Mouse (Mus musculus) embryonic facial prominence, embryonic 14.5 days (tissue): Measurements from ENCODE around the gene Ldhb. TPM values are rescaled to one million over a fixed set of nuclear protein-coding genes. Genes with fewer than 3 reads are reported as not detected.
"Not testable (repeated sequence)": the region's sequence is repeated elsewhere in the genome, so short reads cannot be mapped to it uniquely, and the experiment has no call there.

ENCODE experiments used
- ATAC-seq: fragments of 200-750 bp; cut with Nextera tagmentation; 2 replicates; pipeline ENCODE4 v1.8.0; 2017; ENCODE audit warnings: low read depth, moderate number of reproducible peaks, moderate TSS enrichment
- DNase-seq: peaks from one replicate; pipeline ENCODE4 v3.0.0-alpha.2; 2015; ENCODE audit warnings: low spot score
- H3K27ac ChIP-seq: fragments of 300-500 bp; sonication (generic); replicated peaks from 2 replicates; pipeline ENCODE4 v1.5.1; 2014; ENCODE audit warnings: low read depth, mild to moderate bottlenecking, low read length, moderate library complexity
- H3K27me3 ChIP-seq: fragments of 300-500 bp; sonication (generic); replicated peaks from 2 replicates; pipeline ENCODE4 v1.6.1; 2014; ENCODE audit warnings: low read length; ENCODE audit not compliant: control insufficient read depth, insufficient read depth
- H3K36me3 ChIP-seq: fragments of 300-500 bp; sonication (generic); 2 replicates; pipeline ENCODE4 v1.6.1; 2014; ENCODE audit warnings: low read length, mixed read lengths; ENCODE audit not compliant: control insufficient read depth, insufficient read depth
- H3K4me1 ChIP-seq: fragments of 300-500 bp; sonication (generic); 2 replicates; pipeline ENCODE4 v1.6.1; 2014; ENCODE audit warnings: antibody characterized with exemption, low read length; ENCODE audit not compliant: control insufficient read depth, insufficient read depth
- H3K4me2 ChIP-seq: fragments of 300-500 bp; sonication (generic); 2 replicates; pipeline ENCODE4 v1.6.1; 2014; ENCODE audit warnings: low read depth, mild to moderate bottlenecking, low read length, moderate library complexity, mixed read lengths
- H3K4me3 ChIP-seq: fragments of 300-500 bp; sonication (generic); 2 replicates; pipeline ENCODE4 v1.5.1; 2014; ENCODE audit warnings: low read depth, mild to moderate bottlenecking, low read length
- H3K9ac ChIP-seq: fragments of 300-500 bp; sonication (generic); 2 replicates; pipeline ENCODE4 v1.6.1; 2014; ENCODE audit warnings: low read depth, mild to moderate bottlenecking, low read length, moderate library complexity, mixed read lengths
- H3K9me3 ChIP-seq: fragments of 300-500 bp; sonication (generic); 2 replicates; pipeline ENCODE4 v1.6.1; 2016; ENCODE audit warnings: low read length; ENCODE audit not compliant: control insufficient read depth
- WGBS: fragments of 180-500 bp; shearing (Covaris S2); extraction: QIAGEN DNeasy Blood & Tissue Kit; methylation state at CpG from one replicate; pipeline ENCODE4 v1.1.7; 2014; 5-methylcytosine and 5-hydroxymethylcytosine counted together
- polyA plus RNA-seq: library from polyadenylated mRNA; unstranded; fragments of >200 nt; fragmentation: Nextera tagmentation; extraction: Ambion mirVana; gene quantifications from 2 replicates; pipeline ENCODE4 v1.2.1, GENCODE M21; 2014

Ldhb gene
- polyA plus RNA-seq, 1 experiment from 2014 or later = 218 TPM

DNA sequence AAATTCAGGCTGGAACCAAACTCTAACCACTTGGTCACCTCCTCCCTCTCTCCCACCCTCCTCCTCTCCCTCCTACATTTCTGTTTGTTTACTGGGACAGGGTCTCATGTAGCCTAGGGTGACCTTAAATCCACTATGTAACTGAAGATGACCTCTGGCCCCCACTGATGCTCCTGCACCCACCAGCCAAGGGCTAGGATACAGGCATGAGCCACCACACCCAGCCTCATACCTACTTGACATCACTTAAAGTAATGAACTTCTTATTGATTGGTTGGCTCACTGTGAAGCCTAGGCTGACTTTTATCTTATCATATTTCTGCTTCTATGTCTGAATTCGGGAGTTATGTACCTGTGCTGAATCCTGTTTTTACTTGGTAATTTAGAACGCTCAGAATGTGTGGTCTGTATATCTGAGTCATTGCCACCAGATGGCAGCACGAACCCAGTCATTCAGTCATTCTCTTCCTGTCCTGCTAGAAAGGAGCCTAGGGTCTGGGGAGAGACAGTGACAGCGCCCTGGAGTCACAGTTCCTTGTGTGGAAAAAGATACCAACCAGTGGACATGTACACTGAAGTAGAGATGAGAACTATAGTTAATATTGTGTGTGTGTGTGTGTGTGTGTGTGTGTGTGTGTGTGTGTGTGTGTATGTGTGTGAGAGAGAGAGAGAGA lies 17.0 kb upstream of the Ldhb start:
- H3K27me3 ChIP-seq = no peaks in the 10 kb centered on the region

GRCm38 (mm10) chr6:142521591-142522110 lies 13.9 kb upstream of the Ldhb start:
- DNase-seq = no peak
- Histone ChIP-seq H3K4me2 (no peak overlapping the region), H3K4me1 (no peaks in the 10 kb centered on the region), H3K9ac (no peak overlapping the region), H3K4me3 (no peak overlapping the region), H3K9me3 (no peaks in the 10 kb centered on the region), H3K27me3 (no peaks in the 10 kb centered on the region), H3K27ac (no peak overlapping the region), H3K36me3 (no peaks in the 10 kb centered on the region)
- ATAC-seq = no peak
- 83% methylated on average over 12 of the region's 12 CpGs for WGBS

More for the DNA sequence above, 17.0 kb upstream of the Ldhb start:
- Histone ChIP-seq H3K4me1 (no peaks in the 10 kb centered on the region), H3K27ac (no peak overlapping the region), H3K9me3 (no peaks in the 10 kb centered on the region), H3K36me3 (no peaks in the 10 kb centered on the region), H3K4me2 (no peak overlapping the region), H3K4me3 (no peak overlapping the region), H3K9ac (no peak overlapping the region)
- peak; percentile 72 for DNase-seq
- ATAC-seq = peak; percentile 70; the same call in 1 of the 2 replicates
- whole genome bisulfite sequencing = 10% methylated on average over 4 of the region's 4 CpGs

DNA sequence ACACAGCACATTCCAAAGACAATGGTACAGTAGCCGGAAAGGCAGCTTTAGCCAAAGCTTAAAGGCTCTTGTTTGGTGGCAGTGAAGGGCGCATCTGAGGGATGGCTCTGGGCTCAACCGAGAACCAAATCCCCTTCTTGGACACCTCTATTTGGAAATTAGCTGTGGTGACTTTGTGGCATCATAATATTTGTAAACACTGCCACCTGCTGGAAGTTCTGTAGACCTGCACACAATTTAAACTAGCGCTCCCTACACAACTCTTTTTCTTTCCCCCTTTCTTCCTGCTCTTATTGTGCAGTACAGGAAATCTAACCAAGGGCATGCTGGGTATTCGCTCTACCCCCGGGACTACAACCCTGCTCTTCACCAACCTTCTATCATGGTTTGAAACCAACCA lies 11.4 kb upstream of the Ldhb start:
- H3K9ac ChIP-seq = no peak overlapping the region
- no peaks in the 10 kb centered on the region for H3K4me1 ChIP-seq
- H3K9me3 ChIP-seq = no peaks in the 10 kb centered on the region
- no peak overlapping the region for H3K27ac ChIP-seq
- H3K4me2 ChIP-seq = no peak overlapping the region
- H3K4me3 ChIP-seq = no peak overlapping the region
- DNase-seq (peak; percentile 74), ATAC-seq (peak; percentile 22)
- H3K27me3 ChIP-seq = no peaks in the 10 kb centered on the region
- WGBS = 15% methylated on average over 6 of the region's 6 CpGs
- no peaks in the 10 kb centered on the region for H3K36me3 ChIP-seq

DNA sequence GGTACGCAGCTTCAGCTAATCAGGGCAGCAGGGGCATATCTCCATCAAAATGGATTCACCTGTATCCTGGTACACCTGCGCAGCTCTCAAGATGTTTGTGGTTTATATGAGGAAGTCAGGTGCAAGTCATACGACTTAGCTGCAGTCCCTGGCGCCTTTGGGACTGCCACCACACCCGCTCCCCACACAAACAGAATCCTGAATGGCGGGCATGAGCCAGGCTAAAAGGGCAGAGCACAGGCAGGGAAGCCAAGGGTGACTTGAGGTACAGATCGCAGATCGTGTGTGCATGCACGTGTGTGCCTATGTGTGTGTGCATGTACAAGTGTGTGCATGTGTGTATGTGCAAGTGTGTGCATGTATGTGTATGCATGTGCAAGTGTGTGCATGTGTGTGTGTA lies 7.6 kb upstream of the Ldhb start:
- H3K9me3 ChIP-seq, ATAC-seq, H3K9ac ChIP-seq, H3K27me3 ChIP-seq, DNase-seq, H3K36me3 ChIP-seq, H3K27ac ChIP-seq, H3K4me1 ChIP-seq, H3K4me2 ChIP-seq, H3K4me3 ChIP-seq: not testable (repeated sequence)
- WGBS = 70% methylated on average over 9 of the region's 9 CpGs

GRCm38 (mm10) chr6:142514912-142515311 lies 7.2 kb upstream of the Ldhb start:
- ATAC-seq = no peak
- H3K36me3 ChIP-seq = no peaks in the 10 kb centered on the region
- no peak overlapping the region for H3K4me2 ChIP-seq
- H3K9ac ChIP-seq = no peak overlapping the region
- DNase-seq = peak; percentile 20
- no peaks in the 10 kb centered on the region for H3K4me1 ChIP-seq
- 0 out of 2 replicates have a peak, but pooled peaks cover 6% of the 10 kb centered on the region for H3K27me3 ChIP-seq
- no peaks in the 10 kb centered on the region for H3K9me3 ChIP-seq
- no peak overlapping the region for H3K4me3 ChIP-seq
- H3K27ac ChIP-seq = no peak overlapping the region
- WGBS = 6% methylated on average over 10 of the region's 10 CpGs

- Histone ChIP-seq H3K9me3 (no peaks in the 10 kb centered on the region), H3K9ac (no peak overlapping the region), H3K4me3 (no peak overlapping the region), H3K4me1 (peaks cover 4% of the 10 kb centered on the region; the same call in 1 of the 2 replicates), H3K27ac (no peak overlapping the region), H3K27me3 (0 out of 2 replicates have a peak, but pooled peaks cover 6% of the 10 kb centered on the region), H3K4me2 (no peak overlapping the region), H3K36me3 (no peaks in the 10 kb centered on the region)
- 36% methylated on average over 3 of the region's 3 CpGs for WGBS
- ATAC-seq = no peak
- DNase-seq = no peak
Observed at GRCm38 (mm10) chr6:142512902-142513301, 5.1 kb upstream of the Ldhb start.

- H3K27ac ChIP-seq = no peak overlapping the region
- DNase-seq (no peak), ATAC-seq (no peak)
- H3K4me1 ChIP-seq = peaks cover 4% of the 10 kb centered on the region; the same call in 1 of the 2 replicates
- H3K4me3 ChIP-seq = no peak overlapping the region
- no peaks in the 10 kb centered on the region for H3K9me3 ChIP-seq
- H3K36me3 ChIP-seq = no peaks in the 10 kb centered on the region
- 0 out of 2 replicates have a peak, but pooled peaks cover 6% of the 10 kb centered on the region for H3K27me3 ChIP-seq
- no peak overlapping the region for H3K9ac ChIP-seq
- H3K4me2 ChIP-seq = no peak overlapping the region
- WGBS = 14% methylated on average over 12 of the region's 12 CpGs
Observed at GRCm38 (mm10) chr6:142511516-142512135, 3.9 kb upstream of the Ldhb start.

- H3K4me3 ChIP-seq = no peak overlapping the region
- H3K9me3 ChIP-seq = no peaks in the 10 kb centered on the region
- DNase-seq = no peak
- 0 out of 2 replicates have a peak, but pooled peaks cover 6% of the 10 kb centered on the region for H3K27me3 ChIP-seq
- H3K4me1 ChIP-seq = peaks cover 8% of the 10 kb centered on the region; the same call in 1 of the 2 replicates
- 0 out of 2 replicates have a peak, but pooled peaks cover 8% of the 10 kb centered on the region for H3K36me3 ChIP-seq
- ATAC-seq = no peak
- H3K9ac ChIP-seq = no peak overlapping the region
- no peak overlapping the region for H3K27ac ChIP-seq
- WGBS = 31% methylated on average over 4 of the region's 4 CpGs
- peak overlapping the region; percentile 69 for H3K4me2 ChIP-seq
Observed at GRCm38 (mm10) chr6:142508663-142509062, 906 bp upstream of the Ldhb start.
